Mouse (Mus musculus): ENCODE data around the gene Kcnn1.

GRCm38 (mm10) chr8:70836666-70837065 lies 26.4 kb downstream of the Kcnn1 start:
- no peak for TF ChIP-seq POLR2A (IDR thresholded peaks at IDR 0.05; ENCODE audit: insufficient read length, low read depth)
- no peak for TF ChIP-seq MYOG (IDR thresholded peaks at IDR 0.05; ENCODE audit: control insufficient read depth in 1 of 3, insufficient read depth in 1 of 3, insufficient read length in 2 of 3, low read depth in 2 of 3)
- no peak for TF ChIP-seq POLR2AphosphoS2 (IDR thresholded peaks at IDR 0.05; ENCODE audit: insufficient read length, low read depth)
- TF ChIP-seq CEBPB (IDR thresholded peaks at IDR 0.05; ENCODE audit: insufficient read depth, poor library complexity, severe bottlenecking) = no peak
- TF ChIP-seq USF1 (IDR thresholded peaks at IDR 0.05; ENCODE audit: low read depth) = no peak
- no peak for TF ChIP-seq REST (IDR thresholded peaks at IDR 0.05; ENCODE audit: insufficient read depth, insufficient read length)
- TF ChIP-seq SRF (IDR thresholded peaks at IDR 0.05; ENCODE audit: control insufficient read depth, insufficient read length, low read depth) = no peak
- no peak for TF ChIP-seq MAX (IDR thresholded peaks at IDR 0.05; ENCODE audit: low read depth)
